Mouse (Mus musculus): ENCODE measurements around the gene Pigs.

Pigs gene

DNA sequence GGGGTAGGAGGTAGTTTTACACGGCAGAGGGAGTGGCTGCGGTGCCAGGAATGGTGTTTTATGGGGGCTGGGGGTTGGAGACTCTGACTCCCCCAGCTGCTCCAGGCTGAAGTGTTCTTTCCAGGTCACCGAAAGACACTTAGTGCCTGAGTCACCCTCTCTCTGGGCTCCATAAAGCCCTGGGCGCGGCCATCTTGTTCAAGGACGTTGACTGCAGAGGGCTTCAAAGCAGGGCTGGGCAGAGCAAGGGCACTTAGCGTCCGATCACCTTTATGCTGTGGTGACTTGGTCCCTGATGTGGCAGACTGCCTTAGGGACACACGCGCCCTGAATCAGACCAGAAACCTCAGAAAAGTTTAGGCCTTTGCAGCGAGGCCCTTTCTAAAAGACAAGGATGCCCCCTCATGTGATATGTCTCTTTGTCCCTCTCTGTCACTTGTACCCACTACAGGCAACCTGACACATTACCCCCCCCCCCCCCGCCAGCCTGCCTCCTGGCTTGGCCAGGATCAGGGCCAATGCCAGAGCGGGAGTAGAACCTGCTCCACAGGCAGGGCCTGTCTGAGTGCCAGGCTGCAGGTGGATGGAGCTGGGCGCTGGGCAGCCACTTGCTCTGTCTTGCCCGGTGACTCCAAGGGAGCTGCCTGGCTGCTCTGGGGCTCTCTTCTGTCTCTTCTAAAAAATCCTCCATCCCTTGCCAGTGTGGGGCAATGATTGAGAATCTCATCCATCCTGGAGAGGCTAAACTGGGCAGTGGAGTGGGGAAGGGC, 39.4 kb downstream of the Pigs start:
- DNase-seq = no peak

DNA sequence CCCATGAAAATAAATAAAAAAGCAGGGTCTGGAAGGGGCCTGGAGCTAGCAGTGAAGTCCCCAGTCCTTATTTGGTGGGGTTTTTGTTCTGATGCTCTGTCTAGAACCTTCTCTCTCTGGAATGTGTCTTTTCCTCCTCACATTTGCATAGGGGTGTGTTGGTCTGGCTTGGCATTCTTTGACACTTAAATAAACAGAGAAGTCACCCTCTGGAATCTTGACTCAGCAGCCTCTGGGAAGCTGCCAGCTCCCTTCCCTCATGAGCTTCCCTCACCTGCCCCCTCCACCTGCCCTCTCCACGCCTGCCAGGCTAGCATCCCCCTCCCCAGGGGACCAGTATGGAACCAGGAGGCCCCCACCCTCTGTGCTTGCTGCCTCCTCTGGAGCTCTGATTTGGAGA, 42.2 kb downstream of the Pigs start:
- no peak for DNase-seq

DNA sequence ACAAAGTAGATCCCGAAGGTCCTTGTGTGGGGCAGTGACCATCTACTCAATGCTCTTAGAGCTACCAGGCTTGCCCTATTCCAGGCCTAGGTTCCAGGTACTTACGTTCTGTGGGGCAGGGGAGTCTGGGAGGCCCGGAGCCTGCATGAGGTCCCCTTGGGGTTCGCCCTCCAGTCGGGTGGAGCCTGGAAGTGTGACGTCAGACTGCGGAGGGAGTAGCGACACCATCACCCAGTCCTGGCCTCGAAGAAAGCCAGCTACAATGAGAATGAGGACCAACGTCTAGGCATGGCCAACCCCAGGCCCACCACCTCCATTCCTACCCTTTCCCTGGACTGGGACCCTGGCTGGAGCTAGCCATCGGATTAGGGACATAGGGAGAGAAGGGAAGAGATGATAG, 43.5 kb downstream of the Pigs start:
- no peak for DNase-seq

DNA sequence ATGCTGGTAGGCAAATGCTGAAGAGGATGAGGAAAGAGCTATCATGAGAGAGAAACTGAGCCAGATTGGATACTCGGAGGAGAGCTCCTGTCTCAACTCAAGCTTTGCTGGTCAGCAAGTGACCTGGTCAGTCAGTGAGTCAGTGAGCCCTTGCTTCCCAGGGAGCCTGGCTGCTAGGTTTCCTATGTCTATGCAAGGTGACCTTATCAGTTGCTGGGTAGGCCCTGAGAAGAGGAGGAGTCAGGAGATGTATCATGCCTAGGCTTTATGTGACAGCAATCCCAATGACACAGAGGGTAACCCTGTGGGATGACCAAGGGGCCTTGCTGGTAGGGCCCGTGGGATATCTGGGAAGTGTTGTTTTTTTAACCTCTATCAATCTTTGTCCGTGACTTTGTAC, 44.0 kb downstream of the Pigs start:
- DNase-seq = no peak

DNA sequence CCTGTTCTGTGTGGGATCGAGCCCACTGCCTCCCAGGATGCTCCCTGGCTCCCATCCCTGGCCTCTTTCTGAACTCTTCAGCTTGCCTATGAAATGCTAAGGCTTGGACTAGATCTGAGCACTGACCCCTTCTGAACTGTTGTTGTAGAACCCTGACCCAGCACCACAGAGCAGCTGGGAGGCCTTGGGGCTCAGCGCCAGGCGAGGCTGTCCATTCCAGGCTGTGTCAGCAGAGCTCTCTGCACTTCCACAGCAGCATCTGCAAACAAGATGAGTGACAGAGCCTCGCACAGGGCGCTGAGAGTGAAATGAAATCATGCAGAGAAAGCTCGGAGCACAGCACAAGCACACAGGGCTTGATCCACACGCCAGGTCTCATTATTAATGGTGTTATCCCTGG, 44.4 kb downstream of the Pigs start:
- DNase-seq = no peak

DNA sequence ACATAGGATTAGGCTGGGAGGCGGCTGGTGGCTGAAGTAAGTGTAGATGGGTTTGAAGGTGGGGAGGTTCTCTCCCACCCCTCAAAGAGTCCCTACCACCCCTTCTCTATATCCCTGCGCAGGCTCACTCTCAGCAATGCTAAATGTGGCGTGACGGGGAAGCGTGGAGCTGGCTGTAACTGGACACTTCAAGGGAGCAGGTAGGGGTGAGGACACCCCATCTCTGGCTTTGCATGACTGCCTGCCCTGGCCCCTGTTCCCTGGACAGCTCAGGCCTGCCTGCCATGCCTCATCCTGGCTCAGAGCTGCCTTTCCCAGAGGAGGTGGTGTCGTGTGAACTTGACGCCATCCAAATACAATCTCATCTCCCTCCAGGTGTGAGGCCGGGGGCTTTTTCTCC, 45.9 kb downstream of the Pigs start:
- no peak for DNase-seq

DNA sequence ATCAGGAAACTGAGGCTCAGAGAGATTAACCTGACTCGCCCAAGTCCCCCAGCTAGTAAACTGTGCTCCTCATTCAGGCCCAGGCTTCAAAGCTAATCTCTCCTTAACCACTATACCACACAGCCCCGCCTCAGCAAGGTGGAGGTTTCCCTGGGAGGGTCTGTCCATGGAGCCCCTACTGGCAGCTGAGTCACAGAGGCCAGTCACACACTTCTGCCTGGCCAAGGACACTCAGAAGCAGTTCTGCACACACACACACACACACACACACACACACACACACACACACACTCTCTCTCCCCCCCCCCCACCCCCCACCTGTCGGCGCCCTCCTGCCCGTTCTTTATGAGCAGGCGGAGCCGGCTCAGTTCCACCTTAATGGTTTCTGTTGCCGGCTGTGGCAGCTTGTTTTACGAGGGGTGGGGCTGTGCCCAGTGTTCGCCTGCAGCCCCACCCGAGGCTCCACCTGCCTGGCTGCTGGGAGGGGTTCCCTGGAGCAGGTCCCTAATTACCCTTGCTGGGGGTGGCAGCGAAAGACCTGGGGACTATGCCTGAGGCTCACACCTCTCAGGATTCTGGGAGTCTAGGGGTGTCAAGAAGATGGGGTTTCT, 49.4 kb downstream of the Pigs start:
- no peak for DNase-seq

DNA sequence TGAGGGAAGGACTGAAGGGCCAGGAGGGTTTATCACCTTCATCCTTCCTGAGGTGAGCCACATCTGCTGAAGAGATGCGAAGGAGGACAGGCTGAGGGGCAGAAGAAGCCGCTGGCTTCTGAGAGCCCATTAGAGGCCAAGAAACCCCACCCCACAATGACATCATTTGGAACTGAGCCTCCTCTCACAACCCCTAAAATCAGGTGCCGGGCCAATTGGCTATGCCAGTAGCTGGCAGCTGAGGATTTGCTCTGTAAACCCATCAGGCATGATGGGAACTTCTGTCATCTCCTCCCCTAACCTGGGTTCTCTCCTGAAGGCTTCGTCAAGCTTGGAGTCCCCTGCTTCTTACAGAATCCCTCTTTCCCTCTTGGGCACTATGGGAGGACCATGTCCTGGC, 52.1 kb downstream of the Pigs start:
- no peak for DNase-seq

DNA sequence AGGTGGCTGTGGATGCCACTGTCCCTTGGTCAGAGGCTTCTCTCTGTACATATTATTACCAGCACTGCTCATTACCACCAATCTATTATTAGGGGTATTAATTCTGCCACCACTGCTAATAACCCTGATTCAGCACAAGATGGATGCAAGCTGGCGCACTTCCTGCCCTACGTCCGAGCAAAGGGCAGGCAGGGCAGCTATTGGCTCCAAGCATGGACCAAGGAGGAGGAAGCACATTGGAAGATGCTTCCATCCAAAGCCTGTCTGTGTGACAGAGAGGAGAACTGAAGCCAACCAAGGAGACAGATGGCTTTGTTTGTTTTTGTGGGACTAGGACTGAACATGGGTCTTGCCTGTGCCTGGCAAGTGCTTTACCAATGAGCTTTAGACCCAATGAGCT, 52.8 kb downstream of the Pigs start:
- no peak for DNase-seq

DNA sequence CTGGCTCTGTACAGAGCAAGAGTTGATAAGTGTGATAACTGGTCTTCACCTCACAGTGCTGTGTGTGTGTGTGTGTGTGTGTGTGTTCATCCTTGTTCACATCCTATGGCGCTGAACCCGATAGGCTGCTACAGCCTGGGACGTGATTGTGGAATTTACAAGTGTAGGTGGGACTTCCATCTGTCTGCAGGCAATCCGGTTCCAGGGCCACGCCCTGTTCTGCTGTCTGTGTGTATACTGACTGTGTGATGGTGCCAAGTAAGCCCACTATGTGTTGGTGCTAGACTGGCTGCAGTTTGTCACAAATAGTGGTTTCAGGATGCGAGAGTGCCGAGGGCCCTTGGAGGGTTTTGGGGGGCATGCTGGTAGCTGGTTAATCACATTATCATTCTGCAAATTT, 54.1 kb downstream of the Pigs start:
- DNase-seq = no peak

DNA sequence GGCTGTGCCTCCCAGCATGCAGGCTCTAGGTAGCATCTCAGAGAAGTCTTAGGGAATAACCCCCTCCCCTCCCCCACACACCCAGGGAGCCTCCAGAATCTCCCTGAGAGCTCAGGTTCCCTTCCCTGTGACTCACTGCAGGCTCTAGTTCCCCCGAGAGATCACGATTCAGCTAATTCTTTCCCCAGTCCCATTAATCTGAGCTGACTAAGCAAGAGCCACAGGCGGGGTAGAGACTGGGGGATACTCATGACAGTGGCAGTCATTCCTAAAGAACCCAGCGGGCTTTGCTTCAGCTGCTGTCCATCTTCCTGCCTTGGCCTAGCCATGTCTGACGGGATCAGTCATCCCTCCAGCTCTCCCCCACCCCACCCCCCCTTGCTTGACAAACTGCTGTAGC, 54.5 kb downstream of the Pigs start:
- no peak for DNase-seq

DNA sequence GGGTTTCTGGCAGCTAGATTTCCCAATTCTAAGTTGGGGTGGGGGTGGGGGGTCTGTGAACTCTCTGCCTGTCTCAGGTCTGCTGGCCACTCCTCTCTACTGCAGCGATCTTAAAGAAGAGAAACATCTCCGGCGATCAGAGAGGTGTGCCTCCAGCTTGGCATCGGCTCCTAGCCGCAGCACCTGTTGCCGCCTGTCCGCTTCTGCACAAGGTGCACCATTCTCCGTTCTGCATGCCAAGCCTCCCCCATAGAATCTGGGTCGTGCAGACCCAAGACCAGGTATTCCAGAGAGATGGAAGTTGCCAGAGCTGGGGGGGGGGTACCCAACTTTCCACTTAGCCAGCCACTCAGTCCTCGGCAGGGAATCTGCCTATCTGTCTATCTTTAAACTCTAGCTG, 57.6 kb downstream of the Pigs start:
- DNase-seq = no peak

DNA sequence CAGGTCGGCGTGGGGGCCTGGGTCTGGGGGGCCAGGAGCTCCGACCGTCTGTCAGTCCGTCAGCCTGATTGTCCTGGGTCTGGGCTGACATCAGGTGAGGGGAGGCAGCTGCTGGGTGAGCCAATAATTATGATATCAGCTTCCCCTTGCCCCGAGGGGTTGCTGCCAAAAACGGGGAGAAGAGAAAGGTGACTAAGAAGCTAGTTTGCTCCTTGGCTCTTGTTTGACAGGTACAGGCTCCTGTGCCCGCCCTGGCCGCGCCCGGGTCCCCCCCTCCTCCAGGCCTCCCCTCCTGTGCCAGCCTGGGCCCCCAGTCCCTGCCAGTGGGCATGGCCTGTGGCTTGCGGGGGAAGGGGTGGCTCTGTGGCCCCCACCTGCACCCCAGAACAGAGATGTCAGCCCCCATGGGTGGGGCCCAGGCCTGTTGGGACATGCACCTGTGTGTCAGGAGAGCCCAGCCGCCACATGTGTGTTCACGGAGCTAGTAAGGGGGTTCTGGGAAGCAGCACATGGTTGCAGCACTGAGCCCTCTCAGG, 58.4 kb downstream of the Pigs start, which contains the start of gene Foxn1:
TSS of gene Foxn1 (minus strand) at position 51 of the 536 bp plus-strand sequence.
- DNase-seq = no peak

All from thymus, adult 18-20 months (tissue).